Mouse (Mus musculus) thymus, adult 2 months (tissue): ENCODE data around the gene Pclo. TPM values are rescaled to one million over a fixed set of nuclear protein-coding genes. Genes with fewer than 3 reads are reported as not detected.

Experiments
- DNase-seq: peaks from one replicate; pipeline ENCODE4 v3.0.0; 2021
- H3K27ac ChIP-seq: fragments of 200-500 bp; 2 replicates; pipeline ENCODE4 v1.5.1; 2012; ENCODE audit warnings: low read length, control low read depth; ENCODE audit not compliant: control insufficient read depth, insufficient read depth
- H3K27me3 ChIP-seq: fragments of 200-500 bp; 2 replicates; pipeline ENCODE4 v1.6.1; 2012; ENCODE audit warnings: mild to moderate bottlenecking, low read length, moderate library complexity, mixed read lengths; ENCODE audit not compliant: control insufficient read depth, insufficient read depth
- H3K36me3 ChIP-seq: fragments of 200-500 bp; 2 replicates; pipeline ENCODE4 v1.6.1; 2012; ENCODE audit warnings: mild to moderate bottlenecking, low read length, moderate library complexity; ENCODE audit not compliant: control insufficient read depth, insufficient read depth
- H3K4me1 ChIP-seq: fragments of 200-500 bp; replicated peaks from 2 replicates; pipeline ENCODE4 v1.6.1; 2012; ENCODE audit warnings: low read length; ENCODE audit not compliant: control insufficient read depth, insufficient read depth
- H3K4me3 ChIP-seq: fragments of 200-500 bp; 2 replicates; pipeline ENCODE4 v1.5.1; 2012; ENCODE audit warnings: mild to moderate bottlenecking, low read length, control low read depth, moderate library complexity; ENCODE audit not compliant: control insufficient read depth, insufficient read depth
- CTCF ChIP-seq: fragments of 200-500 bp; IDR thresholded peaks from 2 replicates; pipeline ENCODE4 v1.5.1; 2012; ENCODE audit warnings: mild to moderate bottlenecking, control low read depth, low read length, moderate library complexity, borderline replicate concordance; ENCODE audit not compliant: control insufficient read depth, poor library complexity, insufficient read depth; ENCODE audit errors: extremely low read depth
- POLR2A ChIP-seq: fragments of 200-500 bp; IDR thresholded peaks from 2 replicates; pipeline ENCODE4 v1.6.1; 2012; ENCODE audit warnings: mild to moderate bottlenecking, low read length, control low read depth, moderate library complexity; ENCODE audit not compliant: control insufficient read depth, poor library complexity, insufficient read depth; ENCODE audit errors: extremely low read depth
- WGBS: fragments of 180-500 bp; shearing (Covaris S2); methylation state at CpG from one replicate; pipeline ENCODE4 v1.1.7; 2018; 5-methylcytosine and 5-hydroxymethylcytosine counted together
- polyA plus RNA-seq: library from polyadenylated mRNA; depleted of rRNA; stranded (reverse); fragments of >200 nt; gene quantifications from 2 replicates; pipeline ENCODE4 v1.2.3, GENCODE M21; 2012

Pclo gene
- polyA plus RNA-seq, 1 experiment, result 0.96 TPM

DNA sequence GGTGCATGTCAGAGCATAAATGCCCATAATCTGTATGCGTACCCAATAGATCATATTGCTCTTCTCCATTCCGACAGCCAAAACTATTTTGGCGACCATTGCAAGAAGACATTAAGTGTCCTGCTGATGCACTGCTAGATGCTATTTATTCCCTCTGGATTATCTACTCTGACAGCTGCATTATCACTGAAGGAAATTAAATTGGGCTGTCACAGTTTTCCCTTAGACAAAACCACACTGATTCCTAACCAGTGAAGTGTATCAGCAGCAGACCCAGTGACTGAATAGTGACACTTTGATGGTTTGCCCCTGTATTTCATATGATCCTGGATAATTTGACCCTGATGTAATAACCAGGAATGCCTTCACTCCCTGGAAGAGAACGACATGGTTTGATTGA is 192.6 kb downstream of the Pclo start:
- Histone ChIP-seq H3K4me1 (no peaks in the 10 kb centered on the region), H3K27ac (no peak overlapping the region), H3K36me3 (no peaks in the 10 kb centered on the region), H3K4me3 (no peak overlapping the region), H3K27me3 (no peaks in the 10 kb centered on the region)
- WGBS, result 92% methylated on average over 4 of the region's 4 CpGs
- no peak for TF ChIP-seq CTCF
- TF ChIP-seq POLR2A, result no peak
- no peak for DNase-seq

DNA sequence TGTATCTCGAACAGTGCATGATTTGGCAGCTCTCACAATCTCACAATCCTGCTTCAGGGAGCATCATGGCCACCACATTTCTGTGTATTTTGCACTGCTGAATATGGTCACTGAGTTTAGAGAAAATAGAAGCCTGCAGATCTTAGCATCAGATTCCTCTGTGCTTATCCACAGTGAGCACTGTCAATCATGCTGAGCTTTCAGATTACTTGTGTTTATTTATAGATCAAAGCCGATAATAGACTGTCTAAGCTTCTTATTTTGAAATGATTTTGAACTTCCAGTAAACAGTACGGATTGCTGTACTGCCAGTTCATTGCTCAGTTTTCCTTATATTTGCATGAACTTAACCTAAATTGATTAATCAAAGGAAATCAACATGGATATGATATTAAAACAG is 208.9 kb downstream of the Pclo start:
- WGBS, result 81% methylated on average over 3 of the region's 3 CpGs

GRCm38 (mm10) chr5:14728676-14729253 is 214.0 kb downstream of the Pclo start:
- Histone ChIP-seq H3K27ac (no peak overlapping the region), H3K4me3 (no peak overlapping the region), H3K36me3 (no peaks in the 10 kb centered on the region), H3K4me1 (no peaks in the 10 kb centered on the region), H3K27me3 (no peaks in the 10 kb centered on the region)
- no peak for DNase-seq
- 56% methylated on average over 3 of the region's 3 CpGs for WGBS
- no peak for TF ChIP-seq POLR2A

More for the DNA sequence above, 208.9 kb downstream of the Pclo start:
- DNase-seq, result no peak
- no peaks in the 10 kb centered on the region for H3K4me1 ChIP-seq
- H3K27me3 ChIP-seq, result no peaks in the 10 kb centered on the region
- no peak for TF ChIP-seq CTCF
- H3K36me3 ChIP-seq, result no peaks in the 10 kb centered on the region
- H3K4me3 ChIP-seq, result no peak overlapping the region
- H3K27ac ChIP-seq, result no peak overlapping the region

- Histone ChIP-seq H3K4me1 (no peaks in the 10 kb centered on the region), H3K4me3 (no peak overlapping the region), H3K27ac (no peak overlapping the region), H3K36me3 (no peaks in the 10 kb centered on the region), H3K27me3 (no peaks in the 10 kb centered on the region)
- no peak for DNase-seq
- TF ChIP-seq POLR2A (no peak), CTCF (no peak)
Measured at GRCm38 (mm10) chr5:14750882-14751281, 236.2 kb downstream of the Pclo start.

- Histone ChIP-seq H3K4me1 (no peaks in the 10 kb centered on the region), H3K4me3 (no peak overlapping the region), H3K27ac (no peak overlapping the region), H3K27me3 (no peaks in the 10 kb centered on the region), H3K36me3 (no peaks in the 10 kb centered on the region)
- WGBS, result 93% methylated on average over 11 of the region's 11 CpGs
- no peak for DNase-seq
- TF ChIP-seq CTCF (no peak), POLR2A (no peak)
Measured at GRCm38 (mm10) chr5:14766686-14767085, 252.0 kb downstream of the Pclo start.

GRCm38 (mm10) chr5:14782362-14783082 is 267.8 kb downstream of the Pclo start:
- TF ChIP-seq POLR2A, result no peak
- no peak for TF ChIP-seq CTCF
- no peaks in the 10 kb centered on the region for H3K27me3 ChIP-seq
- no peak overlapping the region for H3K27ac ChIP-seq
- H3K36me3 ChIP-seq, result no peaks in the 10 kb centered on the region
- no peak for DNase-seq
- H3K4me3 ChIP-seq, result no peak overlapping the region
- whole genome bisulfite sequencing, result 64% methylated on average over 1 of the region's 1 CpGs
- H3K4me1 ChIP-seq, result no peaks in the 10 kb centered on the region

GRCm38 (mm10) chr5:14793891-14794290 is 279.2 kb downstream of the Pclo start:
- WGBS, result 95% methylated on average over 9 of the region's 9 CpGs
- Histone ChIP-seq H3K27me3 (no peaks in the 10 kb centered on the region), H3K4me1 (no peaks in the 10 kb centered on the region), H3K27ac (no peak overlapping the region), H3K4me3 (no peak overlapping the region), H3K36me3 (no peaks in the 10 kb centered on the region)
- TF ChIP-seq CTCF (no peak), POLR2A (no peak)
- no peak for DNase-seq
